Mouse (Mus musculus) liver, adult 2 months (tissue): ENCODE measurements around the gene Gm28308. TPM values are rescaled to one million over a fixed set of nuclear protein-coding genes. Genes with fewer than 3 reads are reported as not detected.

Experiments
- DNase-seq: peaks from one replicate; pipeline ENCODE4 v3.0.0-alpha.2; 2011; ENCODE audit warnings: low read depth, low spot score; ENCODE audit errors: extremely low read depth
- H3K27ac ChIP-seq: fragments of 200-500 bp; replicated peaks from 2 replicates; pipeline ENCODE4 v1.5.1; 2012; ENCODE audit warnings: low read depth, mild to moderate bottlenecking, control low read depth, inconsistent platforms, low read length; ENCODE audit not compliant: insufficient read depth
- H3K27me3 ChIP-seq: fragments of 200-500 bp; 2 replicates; pipeline ENCODE4 v1.6.1; 2012; ENCODE audit warnings: mild to moderate bottlenecking, moderate library complexity, low read length, inconsistent platforms; ENCODE audit not compliant: control insufficient read depth, insufficient read depth
- H3K36me3 ChIP-seq: fragments of 200-500 bp; 2 replicates; pipeline ENCODE4 v1.6.1; 2012; ENCODE audit warnings: low read length, inconsistent platforms; ENCODE audit not compliant: control insufficient read depth, insufficient read depth
- H3K4me1 ChIP-seq: fragments of 200-500 bp; 2 replicates; pipeline ENCODE4 v1.6.1; 2011; ENCODE audit warnings: low read length; ENCODE audit not compliant: control insufficient read depth, insufficient read depth
- H3K4me3 ChIP-seq: fragments of 200-500 bp; 2 replicates; pipeline ENCODE4 v1.5.1; 2011; ENCODE audit warnings: low read depth, mild to moderate bottlenecking, control low read depth, low read length, moderate library complexity; ENCODE audit not compliant: insufficient read depth
- H3K79me2 ChIP-seq: fragments of 200-500 bp; 2 replicates; pipeline ENCODE4 v1.6.1; 2012; ENCODE audit warnings: inconsistent platforms, mild to moderate bottlenecking, low read length, moderate library complexity; ENCODE audit not compliant: control insufficient read depth, insufficient read depth
- H3K9ac ChIP-seq: fragments of 200-500 bp; 2 replicates; pipeline ENCODE4 v1.6.1; 2012; ENCODE audit warnings: low read depth, mild to moderate bottlenecking, control low read depth, inconsistent platforms, low read length
- CTCF ChIP-seq: fragments of 200-500 bp; IDR thresholded peaks from 2 replicates; pipeline ENCODE4 v1.5.1; 2011; ENCODE audit warnings: low read depth, low read length, control low read depth
- POLR2A ChIP-seq: fragments of 200-500 bp; IDR thresholded peaks from 2 replicates; pipeline ENCODE4 v1.6.1; 2011; ENCODE audit warnings: low read length, control low read depth; ENCODE audit not compliant: insufficient read depth; ENCODE audit errors: extremely low read depth
- WGBS: fragments of 180-500 bp; shearing (Covaris S2); methylation state at CpG from one replicate; pipeline ENCODE4 v1.1.7; 2018; 5-methylcytosine and 5-hydroxymethylcytosine counted together
- polyA plus RNA-seq: library from polyadenylated mRNA; depleted of rRNA; stranded (reverse); fragments of >200 nt; gene quantifications from 2 replicates; pipeline ENCODE4 v1.2.3, GENCODE M21; 2012
- total RNA-seq: library from RNA; depleted of rRNA; stranded (reverse); fragments of >200 nt; gene quantifications from 2 replicates; pipeline ENCODE4 v1.2.3, GENCODE M21; 2014

Gene Gm28308
- total and polyA plus RNA-seq, 2 experiments, result not detected

GRCm38 (mm10) chr6:52217895-52218642 lies 4.9 kb upstream of the Gm28308 start:
- Histone ChIP-seq H3K27me3 (peaks cover 49% of the 10 kb centered on the region), H3K9ac (no peak overlapping the region), H3K79me2 (no peaks in the 10 kb centered on the region), H3K4me1 (peaks cover 3% of the 10 kb centered on the region; the same call in 1 of the 2 replicates), H3K4me3 (no peak overlapping the region), H3K27ac (no peak overlapping the region), H3K36me3 (no peaks in the 10 kb centered on the region)
- WGBS, result 18% methylated on average over 23 of the region's 23 CpGs
- no peak for DNase-seq
- no peak for TF ChIP-seq CTCF
- TF ChIP-seq POLR2A, result no peak

GRCm38 (mm10) chr6:52217459-52217768 lies 4.3 kb upstream of the Gm28308 start:
- no peak for DNase-seq
- 2% methylated on average over 25 of the region's 25 CpGs for WGBS
- Histone ChIP-seq H3K4me3 (peak overlapping the region; percentile 19; the same call in 1 of the 2 replicates), H3K4me1 (peaks cover 3% of the 10 kb centered on the region; the same call in 1 of the 2 replicates), H3K79me2 (no peaks in the 10 kb centered on the region), H3K27ac (no peak overlapping the region), H3K9ac (no peak overlapping the region), H3K27me3 (peaks cover 51% of the 10 kb centered on the region), H3K36me3 (no peaks in the 10 kb centered on the region)
- TF ChIP-seq POLR2A, result no peak

- Histone ChIP-seq H3K4me1 (peaks cover 3% of the 10 kb centered on the region; the same call in 1 of the 2 replicates), H3K79me2 (no peaks in the 10 kb centered on the region), H3K9ac (no peak overlapping the region), H3K4me3 (no peak overlapping the region; the same call in 1 of the 2 replicates), H3K36me3 (no peaks in the 10 kb centered on the region), H3K27ac (no peak overlapping the region), H3K27me3 (peaks cover 53% of the 10 kb centered on the region)
- 6% methylated on average over 60 of the region's 60 CpGs for WGBS
- DNase-seq, result no peak
- TF ChIP-seq CTCF, result no peak
These were observed 3.7 kb upstream of the Gm28308 start for GRCm38 (mm10) chr6:52216691-52217458.

GRCm38 (mm10) chr6:52215771-52216535 lies 2.8 kb upstream of the Gm28308 start:
- H3K27ac ChIP-seq, result no peak overlapping the region
- DNase-seq, result no peak
- H3K4me1 ChIP-seq, result no peaks in the 10 kb centered on the region
- H3K27me3 ChIP-seq, result peaks cover 59% of the 10 kb centered on the region
- no peak overlapping the region for H3K4me3 ChIP-seq
- H3K79me2 ChIP-seq, result no peaks in the 10 kb centered on the region
- no peaks in the 10 kb centered on the region for H3K36me3 ChIP-seq
- no peak overlapping the region for H3K9ac ChIP-seq
- WGBS, result 10% methylated on average over 30 of the region's 30 CpGs
- TF ChIP-seq CTCF (no peak), POLR2A (no peak)

GRCm38 (mm10) chr6:52215070-52215469 lies 1.9 kb upstream of the Gm28308 start:
- no peaks in the 10 kb centered on the region for H3K36me3 ChIP-seq
- H3K4me3 ChIP-seq, result no peak overlapping the region
- H3K79me2 ChIP-seq, result no peaks in the 10 kb centered on the region
- H3K27me3 ChIP-seq, result peaks cover 56% of the 10 kb centered on the region
- H3K9ac ChIP-seq, result no peak overlapping the region
- DNase-seq, result no peak
- WGBS, result 24% methylated on average over 3 of the region's 3 CpGs
- H3K4me1 ChIP-seq, result no peaks in the 10 kb centered on the region
- no peak overlapping the region for H3K27ac ChIP-seq
- TF ChIP-seq CTCF, result no peak
- no peak for TF ChIP-seq POLR2A
